Mouse (Mus musculus): Measurements from ENCODE around the gene B3gat2. TPM values are rescaled to one million over a fixed set of nuclear protein-coding genes. Genes with fewer than 3 reads are reported as not detected.

Gene B3gat2
- total and polyA plus RNA-seq, 3 experiments: 0.40 to 0.81 TPM; not detected in 1

DNA sequence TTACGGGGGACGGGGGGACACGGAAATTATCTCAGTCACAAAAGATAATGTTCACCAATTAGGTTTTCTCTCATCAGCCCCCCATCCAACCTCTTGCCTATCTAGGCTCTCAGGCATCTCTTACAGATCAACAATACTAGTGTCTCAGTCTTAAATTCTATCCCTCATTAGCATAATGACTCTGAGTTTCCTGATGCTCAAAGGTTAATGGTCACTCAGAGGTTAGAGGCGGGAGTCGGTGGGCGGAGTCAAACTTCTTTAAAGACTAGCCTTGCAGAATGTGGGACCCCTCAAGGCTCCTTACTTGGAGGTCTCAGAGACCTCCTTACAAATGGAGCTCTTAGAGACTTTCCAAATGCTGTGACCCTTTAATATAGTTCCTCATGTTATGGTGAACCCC lies 8.0 kb upstream of the B3gat2 start:
- Histone ChIP-seq H3K4me1 (ENCODE audit: control insufficient read depth in 1 of 2, insufficient read depth in 2 of 2) (peaks cover 0 to 2% of the 10 kb centered on the region in 2 experiments; a peak in 1 of 4 replicates), H3K9me3 (replicated peaks; ENCODE audit: low read length) (no peaks in the 10 kb centered on the region), H3K79me2 (replicated peaks; ENCODE audit: control insufficient read depth, extremely low read depth, insufficient read depth, poor library complexity, severe bottlenecking) (no peaks in the 10 kb centered on the region), H3K36me3 (replicated peaks in 1 of 2; ENCODE audit: control insufficient read depth in 1 of 2, insufficient read depth in 1 of 2, low read length in 1 of 2) (no peaks in the 10 kb centered on the region), H3K4me3 (replicated peaks in 1 of 3; ENCODE audit: low read depth in 2 of 3, low read length in 2 of 3, poor library complexity in 1 of 3) (no peak overlapping the region), H3K27me3 (replicated peaks) (no peaks in the 10 kb centered on the region), H3K4me2 (ENCODE audit: insufficient read depth, low read depth, poor library complexity, severe bottlenecking) (no peak overlapping the region), H3K9ac (ENCODE audit: insufficient read depth, low read depth) (no peak overlapping the region), H3K27ac (ENCODE audit: insufficient read depth, low read depth) (no peak overlapping the region)
- no peak for DNase-seq (ENCODE audit: extremely low read depth)
- TF ChIP-seq ETS1 (conservative IDR thresholded peaks at IDR 0.05; ENCODE audit: low read depth, low read length): no peak
- TF ChIP-seq ZKSCAN1 (IDR thresholded peaks at IDR 0.05; ENCODE audit: borderline replicate concordance, low read depth, low read length): no peak
- TF ChIP-seq ELF1 (IDR thresholded peaks at IDR 0.05; ENCODE audit: low read depth, low read length): no peak
- no peak for TF ChIP-seq MAFK (IDR thresholded peaks at IDR 0.05; ENCODE audit: insufficient replicate concordance, low read length)
- TF ChIP-seq NELFE (IDR thresholded peaks at IDR 0.05; ENCODE audit: low read depth, low read length): no peak
- TF ChIP-seq JUND (conservative IDR thresholded peaks at IDR 0.05; ENCODE audit: low read depth, low read length): no peak
- dilution Hi-C loops (cut with MboI; ENCODE audit: extremely low pct_ligation_motif_present, extremely low pct_unique_long_range_greater_than_20kb, low sequenced_read_pairs) (no loop called here), in situ Hi-C loops (cut with MboI; ENCODE audit: low pct_ligation_motif_present, low pct_unique_long_range_greater_than_20kb, low sequenced_read_pairs) (no loop called here)

- Histone ChIP-seq H3K27me3 (replicated peaks) (no peaks in the 10 kb centered on the region), H3K27ac (ENCODE audit: insufficient read depth, low read depth) (no peak overlapping the region), H3K4me3 (replicated peaks in 1 of 3; ENCODE audit: low read depth in 2 of 3, low read length in 2 of 3, poor library complexity in 1 of 3) (no peak overlapping the region), H3K36me3 (replicated peaks in 1 of 2; ENCODE audit: control insufficient read depth in 1 of 2, insufficient read depth in 1 of 2, low read length in 1 of 2) (no peaks in the 10 kb centered on the region), H3K79me2 (replicated peaks; ENCODE audit: control insufficient read depth, extremely low read depth, insufficient read depth, poor library complexity, severe bottlenecking) (no peaks in the 10 kb centered on the region), H3K4me2 (ENCODE audit: insufficient read depth, low read depth, poor library complexity, severe bottlenecking) (no peak overlapping the region), H3K9ac (ENCODE audit: insufficient read depth, low read depth) (no peak overlapping the region), H3K4me1 (ENCODE audit: control insufficient read depth in 1 of 2, insufficient read depth in 2 of 2) (peaks cover 0 to 2% of the 10 kb centered on the region in 2 experiments; a peak in 1 of 4 replicates), H3K9me3 (replicated peaks; ENCODE audit: low read length) (no peaks in the 10 kb centered on the region)
- dilution Hi-C loops (cut with MboI; ENCODE audit: extremely low pct_ligation_motif_present, extremely low pct_unique_long_range_greater_than_20kb, low sequenced_read_pairs): no loop called here
- DNase-seq (ENCODE audit: extremely low read depth): no peak
- TF ChIP-seq ZMIZ1 (IDR thresholded peaks at IDR 0.05; ENCODE audit: low read depth, low read length) (no peak), MAFK (IDR thresholded peaks at IDR 0.05; ENCODE audit: insufficient replicate concordance, low read length) (no peak), PAX5 (IDR thresholded peaks at IDR 0.05; ENCODE audit: low read length) (no peak)
- in situ Hi-C loops (cut with MboI; ENCODE audit: low pct_ligation_motif_present, low pct_unique_long_range_greater_than_20kb, low sequenced_read_pairs): no loop called here
These were observed 7.2 kb upstream of the B3gat2 start for GRCm38 (mm10) chr1:23754340-23754739.

DNA sequence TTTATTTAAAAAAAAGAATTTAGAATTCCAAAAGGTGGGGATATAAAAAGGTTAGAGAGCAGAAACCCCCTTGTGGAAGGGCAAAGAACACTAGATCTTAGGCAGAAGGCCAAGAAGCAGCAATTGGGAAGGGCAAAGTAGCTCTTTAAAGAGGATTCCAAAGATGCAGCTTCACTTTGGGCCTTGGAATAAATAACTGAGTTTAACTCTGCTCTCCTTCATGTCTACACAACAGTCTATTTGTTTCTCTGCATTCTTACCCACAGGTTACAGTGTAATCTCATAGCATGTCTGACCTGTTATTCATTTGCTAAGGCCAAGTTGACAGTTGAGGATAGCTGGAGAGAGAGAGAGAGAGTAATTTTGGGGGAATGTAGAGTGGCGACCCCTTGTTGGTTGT lies 6.6 kb upstream of the B3gat2 start:
- no peak for DNase-seq (ENCODE audit: extremely low read depth)
- dilution Hi-C loops (cut with MboI; ENCODE audit: extremely low pct_ligation_motif_present, extremely low pct_unique_long_range_greater_than_20kb, low sequenced_read_pairs): no loop called here
- Histone ChIP-seq H3K36me3 (replicated peaks in 1 of 2; ENCODE audit: control insufficient read depth in 1 of 2, insufficient read depth in 1 of 2, low read length in 1 of 2) (no peaks in the 10 kb centered on the region), H3K27me3 (replicated peaks) (no peaks in the 10 kb centered on the region), H3K9me3 (replicated peaks; ENCODE audit: low read length) (no peaks in the 10 kb centered on the region), H3K79me2 (replicated peaks; ENCODE audit: control insufficient read depth, extremely low read depth, insufficient read depth, poor library complexity, severe bottlenecking) (no peaks in the 10 kb centered on the region), H3K9ac (ENCODE audit: insufficient read depth, low read depth) (no peak overlapping the region), H3K4me3 (replicated peaks in 1 of 3; ENCODE audit: low read depth in 2 of 3, low read length in 2 of 3, poor library complexity in 1 of 3) (no peak overlapping the region), H3K4me2 (ENCODE audit: insufficient read depth, low read depth, poor library complexity, severe bottlenecking) (no peak overlapping the region), H3K27ac (ENCODE audit: insufficient read depth, low read depth) (no peak overlapping the region), H3K4me1 (ENCODE audit: control insufficient read depth in 1 of 2, insufficient read depth in 2 of 2) (peaks cover 0 to 2% of the 10 kb centered on the region in 2 experiments; a peak in 1 of 4 replicates)
- no peak for TF ChIP-seq PAX5 (IDR thresholded peaks at IDR 0.05; ENCODE audit: low read length)
- TF ChIP-seq SIN3A (IDR thresholded peaks at IDR 0.05; ENCODE audit: low read length): no peak
- TF ChIP-seq ZC3H11A (IDR thresholded peaks at IDR 0.05; ENCODE audit: low read depth, low read length): no peak
- no peak for TF ChIP-seq USF2 (conservative IDR thresholded peaks at IDR 0.05; ENCODE audit: low read depth, low read length)
- TF ChIP-seq ELF1 (IDR thresholded peaks at IDR 0.05; ENCODE audit: low read depth, low read length): no peak
- no peak for TF ChIP-seq RCOR1 (conservative IDR thresholded peaks at IDR 0.05; ENCODE audit: low read depth, low read length)
- TF ChIP-seq USF1 (IDR thresholded peaks at IDR 0.05; ENCODE audit: low read depth, low read length): no peak
- TF ChIP-seq NRF1 (IDR thresholded peaks at IDR 0.05; ENCODE audit: low read depth, low read length): no peak
- TF ChIP-seq MYC (IDR thresholded peaks at IDR 0.05; ENCODE audit: low read depth, low read length): no peak
- no peak for TF ChIP-seq ETS1 (conservative IDR thresholded peaks at IDR 0.05; ENCODE audit: low read depth, low read length)
- TF ChIP-seq MAX (IDR thresholded peaks at IDR 0.05; ENCODE audit: low read length): no peak
- no peak for TF ChIP-seq HCFC1 (IDR thresholded peaks at IDR 0.05; ENCODE audit: low read depth, low read length)
- no peak for TF ChIP-seq ZMIZ1 (IDR thresholded peaks at IDR 0.05; ENCODE audit: low read depth, low read length)
- TF ChIP-seq EP300 (IDR thresholded peaks at IDR 0.05; ENCODE audit: low read length): no peak
- no peak for TF ChIP-seq KAT2A (IDR thresholded peaks at IDR 0.05; ENCODE audit: insufficient replicate concordance, low read length)
- no peak for TF ChIP-seq MAZ (IDR thresholded peaks at IDR 0.05; ENCODE audit: low read depth, low read length)
- no peak for TF ChIP-seq POLR2A (IDR thresholded peaks at IDR 0.05; ENCODE audit: low read depth, low read length)
- in situ Hi-C loops (cut with MboI; ENCODE audit: low pct_ligation_motif_present, low pct_unique_long_range_greater_than_20kb, low sequenced_read_pairs): no loop called here

Measured in CH12.LX (cell line).